Mouse (Mus musculus): ENCODE measurements around the gene Atg7. TPM values are rescaled to one million over a fixed set of nuclear protein-coding genes. Genes with fewer than 3 reads are reported as not detected.
A peak's percentile ranks its signal among the peaks of the same experiment; 100 is the strongest.

Atg7 gene
- total RNA-seq, 4 experiments from 2014 or later = 21.0 to 28.8 (median 28.3) TPM

DNA sequence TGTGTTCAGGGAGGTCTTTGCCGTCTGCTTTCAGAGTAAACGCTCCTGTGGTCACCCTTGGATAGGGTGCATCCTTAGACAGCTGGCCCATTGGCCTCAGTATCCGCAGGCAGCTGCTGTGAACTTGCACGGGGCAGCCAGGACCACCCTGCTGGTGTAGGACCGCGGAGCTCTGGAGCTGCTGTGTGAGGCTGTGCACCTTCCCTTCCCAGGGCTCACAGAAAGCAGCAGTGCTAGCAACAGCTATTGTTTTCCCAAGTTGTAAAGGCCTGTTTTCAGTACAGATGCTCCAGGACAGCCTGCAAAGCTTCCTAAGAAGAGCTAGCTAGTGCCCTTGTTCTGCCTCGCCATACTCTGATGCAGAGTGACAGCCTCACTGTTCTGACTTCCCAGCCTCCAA is 208.8 kb downstream of the Atg7 start:
- DNase-seq (ENCODE audit: low spot score in 2 of 2) = no peak

DNA sequence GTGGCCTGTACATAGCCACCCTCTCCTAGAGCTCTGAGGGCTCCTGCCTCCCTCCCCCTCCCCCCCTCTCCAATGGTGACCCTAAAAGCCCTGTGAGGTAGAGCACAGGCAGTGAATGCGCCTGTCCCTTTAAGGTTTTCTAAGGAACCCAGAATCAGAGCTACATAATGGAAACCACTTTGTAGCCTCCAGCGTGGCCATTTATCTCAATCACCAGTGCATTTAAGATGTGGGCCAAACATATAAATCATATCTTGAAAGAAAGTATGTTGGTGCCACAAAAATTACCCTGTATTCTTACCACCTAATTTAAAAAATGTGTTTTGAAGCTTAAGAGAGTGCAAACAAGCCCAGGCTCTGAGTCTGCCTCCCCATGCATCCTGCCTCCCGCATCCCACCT is 209.8 kb downstream of the Atg7 start:
- no peak for DNase-seq (ENCODE audit: low spot score in 2 of 2)

DNA sequence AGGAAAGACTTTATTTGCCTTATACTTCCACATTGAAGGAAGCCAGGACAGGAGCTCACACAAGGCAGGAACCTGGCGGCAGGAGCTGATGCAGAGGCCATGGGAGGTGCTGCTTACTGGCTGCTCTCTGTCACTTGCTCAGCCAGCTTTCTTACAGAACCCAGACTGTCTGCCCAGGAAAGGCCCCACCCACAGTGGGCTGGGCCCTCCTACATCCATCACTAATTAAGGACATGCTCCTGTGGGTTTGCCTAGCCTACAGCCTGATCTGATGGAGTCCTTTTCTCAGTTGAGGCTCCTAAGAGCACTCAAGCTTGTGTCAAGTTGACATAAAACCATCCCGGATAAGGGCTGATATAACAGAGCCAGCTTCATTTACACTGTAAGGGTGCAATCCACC is 211.5 kb downstream of the Atg7 start:
- DNase-seq (ENCODE audit: low spot score in 2 of 2) = no peak

DNA sequence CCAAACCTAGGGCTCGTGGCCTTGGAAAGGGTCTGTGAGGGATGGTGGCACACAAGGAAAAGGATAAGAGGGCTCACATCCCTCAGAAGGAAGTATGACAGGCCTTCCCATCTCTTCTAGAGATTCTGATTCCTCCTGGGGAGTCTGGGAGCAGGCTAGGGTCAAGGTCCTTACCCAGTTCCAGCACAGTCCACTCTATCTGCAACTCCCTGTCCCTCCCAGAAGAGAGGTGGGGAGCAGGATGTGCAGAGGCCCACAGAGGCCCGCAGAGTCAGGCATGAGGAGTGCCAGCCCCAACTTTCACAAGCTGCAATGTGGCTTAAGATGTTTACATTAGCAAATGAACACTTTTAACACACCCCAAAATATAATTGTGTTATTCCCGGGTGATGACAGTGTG is 212.7 kb downstream of the Atg7 start:
- no peak for DNase-seq (ENCODE audit: low spot score in 2 of 2)

DNA sequence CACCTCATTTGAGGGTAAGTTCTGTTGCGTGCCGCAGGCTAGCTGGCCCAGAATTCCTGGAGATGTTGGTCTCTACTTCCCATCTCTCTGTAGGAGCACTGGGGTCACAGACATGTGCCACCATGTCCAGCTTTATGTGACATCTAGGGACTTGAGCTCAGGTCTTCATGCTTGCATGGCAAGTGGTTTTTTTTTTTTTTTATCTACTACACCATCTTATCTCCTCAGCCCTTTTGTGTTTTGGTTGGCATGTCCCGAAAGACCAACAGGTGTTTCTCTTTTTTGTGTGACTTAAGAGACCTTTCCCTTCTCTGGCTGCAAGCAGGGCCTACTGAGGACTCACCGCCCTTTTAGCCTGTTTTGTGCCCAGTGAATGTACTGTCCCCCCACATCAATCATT is 213.6 kb downstream of the Atg7 start:
- DNase-seq (ENCODE audit: low spot score in 2 of 2) = no peak

DNA sequence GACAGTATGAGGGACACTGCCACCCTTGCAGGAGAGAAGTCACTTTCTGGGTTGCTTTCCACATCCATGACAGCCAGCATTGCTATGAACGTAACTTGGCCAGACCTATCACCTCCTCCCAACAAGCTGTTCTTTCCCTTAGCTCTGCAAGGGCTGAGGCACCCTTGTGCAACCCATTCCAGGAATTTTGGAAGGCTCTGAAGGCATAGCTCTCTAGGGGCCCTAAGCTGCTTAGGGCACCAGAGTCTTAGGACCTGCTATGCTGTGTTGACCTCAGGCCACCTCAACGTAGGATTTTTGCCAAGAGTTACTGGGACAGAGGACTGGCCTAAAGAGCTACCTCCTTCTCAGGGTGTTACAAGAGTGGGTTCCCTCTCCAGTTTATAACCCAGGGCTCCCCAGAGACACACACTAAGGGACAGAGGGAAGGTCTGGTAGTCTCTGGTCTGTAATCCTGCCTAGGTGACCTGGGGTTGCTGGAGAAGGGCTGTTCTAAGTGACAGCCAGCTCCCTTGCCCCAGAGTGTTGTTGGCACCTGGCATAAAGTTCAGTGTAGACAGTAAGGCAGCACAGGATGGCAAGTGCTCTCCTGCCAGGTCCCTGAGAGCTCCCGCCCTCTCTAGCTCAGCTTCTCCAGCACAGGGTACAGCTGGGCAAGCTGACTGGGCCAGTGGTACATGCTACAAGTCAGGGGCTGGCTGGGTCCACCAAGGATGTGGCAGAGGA is 215.3 kb downstream of the Atg7 start:
- no peak for DNase-seq (ENCODE audit: low spot score in 2 of 2)

DNA sequence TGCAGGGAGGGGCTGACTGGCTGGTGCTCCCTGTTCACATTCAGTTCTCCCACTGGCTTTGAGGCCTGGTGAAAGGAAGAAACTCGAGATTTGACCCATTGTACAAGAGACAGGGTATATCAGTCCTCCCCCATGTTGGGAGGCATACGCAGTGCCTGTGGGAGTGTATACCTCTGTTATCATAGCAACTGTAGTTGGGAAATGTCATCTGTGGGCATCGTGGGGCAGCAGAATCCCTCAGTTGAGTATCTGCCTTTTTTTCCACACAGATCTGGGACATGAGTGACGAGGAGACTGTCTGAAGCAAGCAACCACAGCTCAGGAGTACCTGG is 215.8 kb downstream of the Atg7 start:
- no peak for DNase-seq (ENCODE audit: low spot score in 2 of 2)

DNA sequence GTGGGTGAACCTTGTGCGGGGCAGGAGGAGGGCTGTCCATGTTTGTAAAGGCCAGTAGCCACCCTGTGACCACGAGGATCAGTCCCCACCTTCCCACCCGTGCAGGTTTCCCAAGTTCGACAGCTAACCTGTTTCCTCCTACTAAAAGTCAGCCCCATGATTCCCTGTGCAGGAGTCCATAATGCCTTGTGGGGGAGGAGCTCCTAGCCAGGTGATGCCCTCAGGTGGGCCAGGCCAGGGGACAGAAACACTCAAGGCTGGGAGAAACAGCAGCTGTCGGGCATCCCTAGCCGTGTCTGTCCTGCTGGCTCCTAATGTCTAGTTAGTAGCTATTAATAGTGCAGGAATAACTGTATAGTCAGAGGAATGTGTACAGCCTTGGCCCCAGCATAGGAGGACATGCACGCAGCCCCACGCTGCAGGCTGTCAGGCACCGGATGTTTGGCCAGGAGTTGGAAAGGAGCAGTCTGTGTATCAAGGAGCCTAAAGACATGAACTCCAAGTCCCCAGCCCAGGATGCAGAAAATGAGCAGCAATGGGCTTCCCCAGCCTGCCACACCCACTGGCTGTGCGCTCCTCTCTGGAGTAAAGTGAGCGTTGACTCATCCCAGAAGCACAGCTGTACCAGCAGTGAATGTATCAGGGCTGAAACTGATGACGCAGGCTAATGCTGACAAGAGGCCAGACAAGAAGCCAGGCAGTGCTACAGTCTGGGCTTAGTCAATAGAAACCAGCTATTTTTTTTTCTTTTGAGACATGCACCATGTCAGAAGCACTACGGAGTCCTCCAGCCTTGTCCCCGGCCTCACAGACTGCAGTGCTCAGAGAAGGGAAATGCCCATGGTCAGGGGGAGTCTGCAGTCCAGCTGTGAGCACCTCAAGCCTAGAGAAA is 218.0 kb downstream of the Atg7 start:
- DNase-seq (ENCODE audit: low spot score in 2 of 2) = no peak

DNA sequence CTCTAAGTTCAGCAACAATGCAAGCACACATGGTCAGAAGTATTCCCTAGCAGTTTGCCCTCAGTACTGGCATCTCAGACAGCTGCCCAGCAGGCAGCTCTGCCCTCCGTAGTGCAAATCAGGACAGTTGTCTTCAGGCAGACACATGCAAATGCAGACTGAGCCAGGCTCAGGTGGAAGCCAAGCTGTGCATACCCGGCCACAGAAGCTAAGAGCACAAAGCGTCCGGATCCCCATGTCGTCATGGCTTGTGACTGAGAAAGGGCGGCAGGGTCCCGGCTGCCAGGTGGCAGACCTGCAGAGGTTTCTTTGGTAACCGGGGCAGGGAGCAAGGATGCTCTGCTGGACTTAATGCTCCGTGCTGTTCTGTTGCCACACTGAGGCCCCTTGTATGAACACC is 218.7 kb downstream of the Atg7 start:
- no peak for DNase-seq (ENCODE audit: low spot score in 2 of 2)

DNA sequence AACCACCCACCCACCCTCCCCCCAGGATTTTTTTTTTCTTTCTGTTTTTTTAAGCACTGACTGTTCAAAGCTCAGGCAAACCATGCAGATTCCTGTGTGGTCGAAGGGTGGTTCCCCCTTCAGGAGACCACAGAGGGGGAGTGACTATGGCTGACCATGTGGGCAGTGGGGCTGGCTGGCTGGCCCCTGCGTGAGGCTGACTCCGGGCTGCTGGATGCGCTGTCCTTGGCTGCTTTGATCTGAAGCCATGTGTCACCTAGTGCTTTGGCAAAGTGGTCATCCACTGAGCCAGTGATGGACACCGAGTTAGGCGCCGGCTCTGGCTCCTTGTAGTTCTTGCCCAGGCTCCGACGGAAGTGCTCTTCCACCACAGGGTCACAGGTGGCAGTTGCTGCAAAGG is 219.1 kb downstream of the Atg7 start:
- DNase-seq (ENCODE audit: low spot score in 2 of 2) = no peak

DNA sequence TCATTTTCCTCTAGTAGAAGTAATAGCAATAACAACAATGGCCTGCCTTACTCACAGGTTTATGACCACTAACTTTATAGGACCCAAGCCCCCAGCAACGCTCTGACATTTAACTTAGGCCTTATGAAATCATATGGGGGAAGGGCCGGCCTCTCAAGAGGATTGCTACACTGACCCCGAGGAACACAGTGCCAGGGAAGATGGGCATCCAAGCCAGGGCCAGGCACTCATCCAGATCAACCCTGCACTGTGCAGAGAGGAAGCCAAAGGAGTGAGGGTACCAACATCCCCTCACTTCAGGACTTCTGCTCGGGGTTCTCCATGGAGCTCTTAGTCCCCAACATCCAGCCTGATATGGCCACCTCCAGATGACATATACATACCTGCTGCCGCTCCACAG is 220.6 kb downstream of the Atg7 start:
- no peak for DNase-seq (ENCODE audit: low spot score in 2 of 2)

DNA sequence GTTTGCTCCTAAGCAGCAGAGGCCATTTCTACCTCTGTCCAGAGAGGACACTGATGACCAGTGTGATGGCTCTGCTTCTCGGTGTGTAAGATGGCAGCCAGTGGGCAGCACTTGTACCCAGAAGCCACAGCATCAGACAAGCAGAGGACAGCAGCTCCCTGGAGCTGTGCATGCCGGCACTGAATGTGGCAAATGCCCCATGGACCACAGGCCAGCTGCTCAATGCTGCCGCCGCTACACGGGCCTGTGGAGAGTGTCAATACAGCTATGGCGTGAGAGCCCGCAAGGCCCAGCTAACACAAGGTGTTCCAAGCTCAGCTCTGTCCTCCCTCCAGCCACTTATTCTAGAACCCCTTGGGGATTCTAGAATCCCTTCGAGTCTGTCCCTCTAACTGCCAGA is 221.5 kb downstream of the Atg7 start:
- DNase-seq (ENCODE audit: low spot score in 2 of 2) = no peak

DNA sequence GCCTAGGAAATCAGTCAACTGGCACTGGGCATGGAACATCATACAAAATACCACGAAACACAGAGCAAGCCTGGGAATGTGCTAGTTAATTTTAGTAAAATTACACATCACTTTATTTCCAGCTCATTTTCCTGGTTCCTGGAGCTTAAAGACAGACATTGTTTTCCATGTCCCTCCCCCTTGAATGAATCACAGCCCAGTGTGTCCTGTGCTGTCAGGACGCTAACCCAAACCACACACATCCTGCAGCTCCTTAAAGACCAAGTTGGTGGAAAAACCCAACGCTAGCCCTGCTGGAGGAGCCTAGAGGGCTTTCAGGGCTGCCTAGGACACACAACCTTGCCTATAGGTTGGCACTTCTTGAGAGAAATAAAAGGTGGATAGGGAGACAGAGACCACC is 223.2 kb downstream of the Atg7 start:
- no peak for DNase-seq (ENCODE audit: low spot score in 2 of 2)

DNA sequence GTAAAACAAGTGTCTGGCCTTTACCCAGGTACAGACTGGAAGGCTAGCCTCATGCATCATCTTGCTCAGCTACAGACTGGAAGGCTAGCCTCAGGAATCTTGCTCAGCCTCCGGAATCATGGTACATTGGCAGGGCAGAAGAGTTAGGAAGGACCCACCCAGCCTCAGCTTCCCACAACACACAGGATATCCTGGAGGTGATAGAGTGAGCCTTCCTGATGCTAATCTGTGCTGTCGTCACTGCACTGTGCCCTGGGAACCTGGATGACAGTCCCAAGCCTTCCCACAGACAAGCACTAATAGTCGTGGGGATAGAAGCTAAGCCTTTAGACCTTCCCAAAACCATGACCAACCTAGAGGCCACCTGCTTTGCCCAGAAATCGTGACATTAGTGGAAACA is 223.7 kb downstream of the Atg7 start:
- no peak for DNase-seq (ENCODE audit: low spot score in 2 of 2)

DNA sequence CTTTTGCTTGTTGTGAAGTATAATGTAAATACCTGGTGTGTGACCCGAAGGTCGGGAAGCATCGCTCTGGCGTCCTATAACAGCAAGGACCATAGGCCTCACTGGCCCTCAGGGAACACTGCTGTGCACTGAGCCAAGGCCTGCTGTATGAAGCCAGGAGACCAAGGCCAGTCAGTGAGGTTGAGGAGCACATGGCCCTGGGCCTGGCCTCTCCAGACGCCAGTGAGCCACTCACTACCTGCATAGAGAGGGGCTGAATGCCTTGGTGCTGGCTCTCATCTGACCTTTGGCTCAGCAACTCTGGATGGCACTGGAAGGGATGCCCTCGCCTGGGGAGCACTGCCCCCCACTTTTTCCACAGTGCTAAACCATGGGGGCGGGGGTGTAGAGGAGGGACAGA is 225.8 kb downstream of the Atg7 start:
- no peak for DNase-seq (ENCODE audit: low spot score in 2 of 2)

DNA sequence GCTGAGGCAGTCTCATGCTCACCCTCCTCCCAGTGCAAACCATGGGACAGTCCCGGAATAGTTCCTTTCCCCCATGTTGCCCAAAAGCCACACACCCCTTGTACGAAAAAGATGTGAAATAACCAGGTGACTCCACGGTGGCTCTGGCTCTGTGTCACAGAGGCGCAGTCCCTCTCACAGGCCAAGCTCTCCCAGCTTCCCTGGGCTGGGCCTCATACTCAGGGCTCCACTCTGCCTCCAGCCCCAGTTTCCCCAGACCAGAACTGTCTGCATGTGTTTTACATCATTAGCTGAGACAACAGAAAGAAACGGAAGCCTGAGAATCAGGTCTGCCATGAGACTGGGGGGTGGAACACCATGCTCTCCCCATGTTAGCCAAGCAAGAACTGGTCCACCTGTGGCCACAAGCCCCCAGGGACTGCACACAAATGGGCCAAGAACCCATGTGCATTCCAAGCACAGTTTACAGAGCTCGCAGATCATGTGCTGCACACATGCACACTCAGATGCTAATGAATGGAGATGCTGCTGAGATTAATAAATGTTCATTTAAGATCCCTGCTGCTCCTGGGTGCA is 226.7 kb downstream of the Atg7 start:
- DNase-seq (ENCODE audit: low spot score in 2 of 2) = no peak

DNA sequence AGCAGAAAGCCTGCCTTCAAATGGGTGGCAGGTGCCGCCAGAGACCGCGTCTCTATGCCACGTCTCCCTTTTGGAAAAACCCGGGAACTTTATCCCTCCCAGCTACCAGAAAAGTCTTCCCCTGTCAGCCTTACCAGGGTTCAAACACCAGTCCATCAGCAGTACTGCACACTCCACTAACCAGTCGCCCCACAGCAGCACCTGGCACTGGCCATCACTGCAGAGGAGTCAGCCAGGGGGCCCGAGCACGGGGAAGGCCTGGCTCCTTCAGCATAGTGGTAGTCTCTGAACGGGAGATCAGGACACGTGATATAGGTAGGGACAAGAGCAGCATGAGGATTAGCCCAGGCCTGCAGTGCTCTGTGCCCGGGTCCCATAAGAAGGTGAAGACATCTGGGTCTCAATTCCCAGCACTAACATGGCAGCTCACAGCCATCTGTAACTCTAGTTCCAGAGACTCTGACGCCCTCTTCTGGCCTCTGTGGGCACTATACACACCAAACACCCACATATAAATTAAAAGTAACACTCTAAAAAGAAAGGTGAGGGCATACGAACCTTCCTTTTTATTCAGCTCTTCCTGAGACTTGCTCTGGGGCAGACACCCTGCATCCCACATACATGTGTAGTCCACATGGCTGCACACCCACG is 228.2 kb downstream of the Atg7 start:
- no peak for DNase-seq (ENCODE audit: low spot score in 2 of 2)

DNA sequence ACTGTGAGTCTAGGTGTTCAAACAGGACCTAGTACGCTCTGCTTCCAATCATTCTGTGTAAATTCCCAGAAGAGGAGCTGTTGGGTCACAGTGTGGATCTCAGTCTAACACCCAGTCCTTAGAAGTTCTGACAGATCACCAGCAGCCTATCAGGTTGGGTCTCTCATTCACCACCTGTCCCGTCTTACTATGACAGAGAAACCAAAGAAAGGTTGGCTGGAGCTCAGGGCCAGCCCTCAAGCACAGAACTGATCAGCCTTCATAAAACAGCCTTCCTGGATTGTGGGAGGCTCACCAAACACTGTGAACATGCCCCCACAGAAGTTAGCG is 230.9 kb downstream of the Atg7 start:
- DNase-seq (ENCODE audit: low spot score in 2 of 2) = no peak

DNA sequence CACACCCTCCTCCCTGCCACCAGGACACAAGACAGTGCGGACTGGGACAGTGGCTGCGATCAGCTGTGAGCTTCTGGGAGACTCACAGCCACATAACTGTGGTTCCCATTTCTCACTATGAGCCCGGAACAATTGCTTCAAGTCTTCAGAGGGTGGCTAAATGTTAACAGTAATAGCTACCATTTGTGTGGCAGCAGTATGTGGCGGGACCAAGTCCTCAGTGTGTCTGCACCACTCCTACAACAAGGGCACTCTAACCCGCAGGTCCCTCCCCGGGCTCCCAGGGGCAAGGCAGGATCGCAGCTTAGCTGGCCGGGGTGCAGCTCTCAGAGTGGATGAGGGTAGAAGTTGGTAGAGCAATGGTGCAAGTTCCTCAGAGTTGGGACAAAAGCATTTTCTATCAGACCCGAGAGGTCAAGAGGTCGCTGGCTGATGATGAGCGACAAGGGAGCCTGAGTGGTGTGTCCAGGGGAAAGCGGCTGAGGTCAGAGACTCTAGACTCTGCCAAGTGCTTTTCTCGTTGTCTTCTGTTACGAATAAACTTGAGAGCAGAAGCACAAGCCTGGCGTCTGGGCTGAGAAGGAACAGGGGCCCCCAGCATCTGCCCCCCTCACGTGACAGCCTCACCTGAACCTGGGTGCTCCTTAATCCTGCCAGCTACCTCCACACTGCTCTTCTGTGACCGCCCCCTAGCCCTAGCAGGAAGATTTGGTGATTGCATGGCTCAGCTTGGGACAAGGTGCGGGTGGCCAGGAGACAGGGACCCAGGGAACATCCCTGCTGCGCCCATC is 231.4 kb downstream of the Atg7 start:
- DNase-seq (ENCODE audit: low spot score in 2 of 2) = no peak

DNA sequence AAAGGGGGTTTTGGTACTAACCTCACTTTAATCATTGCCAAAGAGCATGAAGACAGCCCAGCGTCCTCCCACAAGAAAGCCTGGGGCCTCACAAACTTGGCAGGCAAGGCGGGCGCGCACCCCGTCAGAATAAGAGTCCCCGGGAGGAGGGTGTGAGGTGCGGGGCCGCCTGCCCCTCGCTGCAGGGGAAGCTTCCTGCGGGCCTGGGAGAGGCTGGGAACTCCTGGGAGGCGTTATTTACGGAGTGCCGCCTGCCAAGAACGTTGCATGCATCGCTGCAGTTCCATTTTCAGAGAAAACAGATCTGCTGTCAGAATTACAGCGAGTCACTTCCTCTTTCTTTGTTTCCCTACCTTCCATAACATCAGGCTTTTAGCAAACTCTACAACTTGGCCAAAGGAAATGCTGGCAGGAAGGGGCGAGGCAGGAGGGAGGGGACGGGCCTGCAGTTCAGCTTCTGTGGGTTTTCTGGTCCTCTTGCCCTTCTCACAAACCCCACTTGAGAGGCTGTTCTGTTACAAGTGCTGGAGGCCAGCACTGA is 232.2 kb downstream of the Atg7 start:
- peak; percentile 90 to 91 for DNase-seq (ENCODE audit: low spot score in 2 of 2)

DNA sequence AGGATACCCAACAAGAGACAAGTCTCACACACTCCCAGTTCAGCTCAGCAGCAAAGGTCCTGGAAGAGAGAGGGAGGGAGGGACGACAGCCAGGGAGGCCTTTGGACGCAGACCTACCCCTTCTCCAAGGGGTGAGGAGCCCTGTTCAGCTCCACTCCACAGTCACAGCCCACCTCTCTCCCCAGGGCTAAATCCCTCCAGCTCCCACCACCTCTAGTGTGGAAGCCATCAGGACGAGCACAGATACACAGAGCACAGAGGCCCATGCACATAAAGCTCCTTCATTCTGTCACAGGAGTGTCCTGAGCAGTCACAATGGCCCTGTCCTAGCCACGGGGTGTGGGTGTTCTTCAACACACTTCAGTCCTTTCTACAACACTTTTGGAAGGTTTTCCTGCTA is 233.1 kb downstream of the Atg7 start:
- no peak for DNase-seq (ENCODE audit: low spot score in 2 of 2)

Data from layer of hippocampus, adult 8-10 months (tissue).